Mouse (Mus musculus): ENCODE results near the gene Arl8a. TPM values are rescaled to one million over a fixed set of nuclear protein-coding genes. Genes with fewer than 3 reads are reported as not detected.
A peak's percentile ranks its signal among the peaks of the same experiment; 100 is the strongest.

The Arl8a gene
- polyA plus RNA-seq, 2 experiments, result 54.5 to 88.1 TPM

GRCm38 (mm10) chr1:135124573-135125363 is 21.9 kb upstream of the Arl8a start:
- Histone ChIP-seq H3K4me2 (replicated peaks; ENCODE audit: low read depth, low read length, severe bottlenecking) (no peak overlapping the region), H3K27me3 (ENCODE audit: control insufficient read depth, insufficient read depth, low read length) (no peaks in the 10 kb centered on the region), H3K27ac (replicated peaks; ENCODE audit: low read depth, low read length) (no peak overlapping the region), H3K9me3 (ENCODE audit: control insufficient read depth, low read length) (no peaks in the 10 kb centered on the region), H3K4me1 (ENCODE audit: control insufficient read depth, insufficient read depth, low read length) (peaks cover 27% of the 10 kb centered on the region), H3K9ac (ENCODE audit: low read depth, low read length, severe bottlenecking) (no peak overlapping the region), H3K36me3 (ENCODE audit: control insufficient read depth, insufficient read depth, low read length) (no peaks in the 10 kb centered on the region), H3K4me3 (replicated peaks; ENCODE audit: low read length) (no peak overlapping the region)
- WGBS, result 92% methylated on average over 8 of the region's 8 CpGs
- no peak for TF ChIP-seq POLR2A (IDR thresholded peaks at IDR 0.05; ENCODE audit: borderline replicate concordance, extremely low read depth, insufficient read depth, insufficient read length)
- ATAC-seq (ENCODE audit: low FRiP score, low read depth) (no peak), DNase-seq (ENCODE audit: low spot score) (no peak)

- WGBS, result 30% methylated on average over 8 of the region's 8 CpGs
- H3K27me3 ChIP-seq (ENCODE audit: control insufficient read depth, insufficient read depth, low read length), result no peaks in the 10 kb centered on the region
- no peak overlapping the region for H3K4me3 ChIP-seq (replicated peaks; ENCODE audit: low read length)
- DNase-seq (ENCODE audit: low spot score) (peak; percentile 50), ATAC-seq (ENCODE audit: low FRiP score, low read depth) (no peak)
- H3K4me1 ChIP-seq (ENCODE audit: control insufficient read depth, insufficient read depth, low read length), result peaks cover 30% of the 10 kb centered on the region
- peak overlapping the region; percentile 41; the same call in 1 of the 2 replicates for H3K9ac ChIP-seq (ENCODE audit: low read depth, low read length, severe bottlenecking)
- H3K27ac ChIP-seq (replicated peaks; ENCODE audit: low read depth, low read length), result peak overlapping the region; percentile 76
- H3K36me3 ChIP-seq (ENCODE audit: control insufficient read depth, insufficient read depth, low read length), result no peaks in the 10 kb centered on the region
- H3K4me2 ChIP-seq (replicated peaks; ENCODE audit: low read depth, low read length, severe bottlenecking), result peak overlapping the region; percentile 30
- H3K9me3 ChIP-seq (ENCODE audit: control insufficient read depth, low read length), result no peaks in the 10 kb centered on the region
- TF ChIP-seq POLR2A (IDR thresholded peaks at IDR 0.05; ENCODE audit: borderline replicate concordance, extremely low read depth, insufficient read depth, insufficient read length), result no peak
Observed at GRCm38 (mm10) chr1:135125990-135126389, 20.6 kb upstream of the Arl8a start.

- ATAC-seq (ENCODE audit: low FRiP score, low read depth), result peak; percentile 49; the same call in 1 of the 2 replicates
- 13% methylated on average over 4 of the region's 4 CpGs for WGBS
- peaks cover 35% of the 10 kb centered on the region for H3K4me1 ChIP-seq (ENCODE audit: control insufficient read depth, insufficient read depth, low read length)
Observed at GRCm38 (mm10) chr1:135126443-135127027, 20.1 kb upstream of the Arl8a start.

GRCm38 (mm10) chr1:135128011-135128441 is 18.6 kb upstream of the Arl8a start:
- Histone ChIP-seq H3K4me3 (replicated peaks; ENCODE audit: low read length) (no peak overlapping the region), H3K4me1 (ENCODE audit: control insufficient read depth, insufficient read depth, low read length) (peaks cover 35% of the 10 kb centered on the region)

More at GRCm38 (mm10) chr1:135126443-135127027, 20.1 kb upstream of the Arl8a start:
- Histone ChIP-seq H3K27ac (replicated peaks; ENCODE audit: low read depth, low read length) (peak overlapping the region; percentile 77), H3K4me3 (replicated peaks; ENCODE audit: low read length) (0 out of 2 replicates have a peak overlapping the region, but pooled peaks have one; percentile 7), H3K4me2 (replicated peaks; ENCODE audit: low read depth, low read length, severe bottlenecking) (peak overlapping the region; percentile 30), H3K9me3 (ENCODE audit: control insufficient read depth, low read length) (no peaks in the 10 kb centered on the region), H3K27me3 (ENCODE audit: control insufficient read depth, insufficient read depth, low read length) (no peaks in the 10 kb centered on the region), H3K36me3 (ENCODE audit: control insufficient read depth, insufficient read depth, low read length) (no peaks in the 10 kb centered on the region), H3K9ac (ENCODE audit: low read depth, low read length, severe bottlenecking) (peak overlapping the region; percentile 41; the same call in 1 of the 2 replicates)
- no peak for TF ChIP-seq POLR2A (IDR thresholded peaks at IDR 0.05; ENCODE audit: borderline replicate concordance, extremely low read depth, insufficient read depth, insufficient read length)
- peak; percentile 66 for DNase-seq (ENCODE audit: low spot score)

GRCm38 (mm10) chr1:135128986-135129385 is 17.6 kb upstream of the Arl8a start:
- Histone ChIP-seq H3K4me3 (replicated peaks; ENCODE audit: low read length) (no peak overlapping the region), H3K9ac (ENCODE audit: low read depth, low read length, severe bottlenecking) (no peak overlapping the region), H3K9me3 (ENCODE audit: control insufficient read depth, low read length) (no peaks in the 10 kb centered on the region), H3K4me2 (replicated peaks; ENCODE audit: low read depth, low read length, severe bottlenecking) (no peak overlapping the region), H3K27me3 (ENCODE audit: control insufficient read depth, insufficient read depth, low read length) (no peaks in the 10 kb centered on the region), H3K4me1 (ENCODE audit: control insufficient read depth, insufficient read depth, low read length) (peaks cover 35% of the 10 kb centered on the region), H3K27ac (replicated peaks; ENCODE audit: low read depth, low read length) (0 out of 2 replicates have a peak overlapping the region, but pooled peaks have one; percentile 61), H3K36me3 (ENCODE audit: control insufficient read depth, insufficient read depth, low read length) (no peaks in the 10 kb centered on the region)
- WGBS, result 21% methylated on average over 9 of the region's 9 CpGs
- TF ChIP-seq POLR2A (IDR thresholded peaks at IDR 0.05; ENCODE audit: borderline replicate concordance, extremely low read depth, insufficient read depth, insufficient read length), result no peak
- ATAC-seq (ENCODE audit: low FRiP score, low read depth) (no peak), DNase-seq (ENCODE audit: low spot score) (no peak)

More at GRCm38 (mm10) chr1:135128011-135128441, 18.6 kb upstream of the Arl8a start:
- no peak overlapping the region; the same call in 1 of the 2 replicates for H3K4me2 ChIP-seq (replicated peaks; ENCODE audit: low read depth, low read length, severe bottlenecking)
- no peaks in the 10 kb centered on the region for H3K27me3 ChIP-seq (ENCODE audit: control insufficient read depth, insufficient read depth, low read length)
- no peaks in the 10 kb centered on the region for H3K36me3 ChIP-seq (ENCODE audit: control insufficient read depth, insufficient read depth, low read length)
- no peaks in the 10 kb centered on the region for H3K9me3 ChIP-seq (ENCODE audit: control insufficient read depth, low read length)
- TF ChIP-seq POLR2A (IDR thresholded peaks at IDR 0.05; ENCODE audit: borderline replicate concordance, extremely low read depth, insufficient read depth, insufficient read length), result no peak
- peak; percentile 83 for ATAC-seq (ENCODE audit: low FRiP score, low read depth)
- H3K27ac ChIP-seq (replicated peaks; ENCODE audit: low read depth, low read length), result peak overlapping the region; percentile 77
- H3K9ac ChIP-seq (ENCODE audit: low read depth, low read length, severe bottlenecking), result 0 out of 2 replicates have a peak overlapping the region, but pooled peaks have one; percentile 36
- 14% methylated on average over 4 of the region's 6 CpGs for WGBS
- peak; percentile 70 for DNase-seq (ENCODE audit: low spot score)

Data from limb, embryonic 14.5 days (tissue).